Mouse (Mus musculus) ES-Bruce4 (cell line): Measurements from ENCODE around the gene Spef1. TPM values are rescaled to one million over a fixed set of nuclear protein-coding genes. Genes with fewer than 3 reads are reported as not detected.

ENCODE experiments used
- H3K27ac ChIP-seq: 2 replicates; pipeline ENCODE4 v1.5.1; 2012; ENCODE audit warnings: low read length, inconsistent platforms; ENCODE audit not compliant: insufficient read depth
- H3K27me3 ChIP-seq: 2 replicates; pipeline ENCODE4 v1.6.1; 2012; ENCODE audit warnings: mild to moderate bottlenecking, low read length, inconsistent platforms; ENCODE audit not compliant: control insufficient read depth, poor library complexity, insufficient read depth, severe bottlenecking
- H3K36me3 ChIP-seq: 2 replicates; pipeline ENCODE4 v1.6.1; 2012; ENCODE audit warnings: inconsistent platforms, mild to moderate bottlenecking, low read length, moderate library complexity; ENCODE audit not compliant: control insufficient read depth, poor library complexity, insufficient read depth, severe bottlenecking
- H3K4me1 ChIP-seq: one replicate; pipeline ENCODE4 v1.8.1; 2011; ENCODE audit warnings: low read length; ENCODE audit not compliant: control insufficient read depth, insufficient read depth
- H3K4me3 ChIP-seq: 2 replicates; pipeline ENCODE4 v1.5.1; 2011; ENCODE audit warnings: low read depth, mild to moderate bottlenecking, low read length
- H3K9ac ChIP-seq: 2 replicates; pipeline ENCODE4 v1.6.1; 2012; ENCODE audit warnings: low read depth, mild to moderate bottlenecking, inconsistent platforms; ENCODE audit not compliant: poor library complexity, severe bottlenecking
- H3K9me3 ChIP-seq: replicated peaks from 2 replicates; pipeline ENCODE4 v1.6.1; 2012; ENCODE audit warnings: mild to moderate bottlenecking, low read length, inconsistent platforms; ENCODE audit not compliant: control insufficient read depth, poor library complexity, insufficient read depth, severe bottlenecking
- CTCF ChIP-seq: IDR thresholded peaks from one replicate; pipeline ENCODE4 v1.8.1; 2011; ENCODE audit warnings: low read depth, low read length
- EP300 ChIP-seq: IDR thresholded peaks from 2 replicates; pipeline ENCODE4 v1.6.1; 2011; ENCODE audit warnings: low read depth, low read length; ENCODE audit not compliant: insufficient read depth
- POLR2A ChIP-seq: IDR thresholded peaks from one replicate; pipeline ENCODE4 v1.8.1; 2011; ENCODE audit warnings: low read length; ENCODE audit not compliant: insufficient read depth
- polyA plus RNA-seq: library from polyadenylated mRNA; stranded (reverse); fragments of >200 nt; gene quantifications from 2 replicates; pipeline ENCODE4 v1.2.4, GENCODE M21; 2011; ENCODE audit warnings: low read depth; ENCODE audit not compliant: missing spikeins, insufficient read depth, insufficient read length

Spef1 gene
- polyA plus RNA-seq, 1 experiment, result 1.2 TPM

DNA sequence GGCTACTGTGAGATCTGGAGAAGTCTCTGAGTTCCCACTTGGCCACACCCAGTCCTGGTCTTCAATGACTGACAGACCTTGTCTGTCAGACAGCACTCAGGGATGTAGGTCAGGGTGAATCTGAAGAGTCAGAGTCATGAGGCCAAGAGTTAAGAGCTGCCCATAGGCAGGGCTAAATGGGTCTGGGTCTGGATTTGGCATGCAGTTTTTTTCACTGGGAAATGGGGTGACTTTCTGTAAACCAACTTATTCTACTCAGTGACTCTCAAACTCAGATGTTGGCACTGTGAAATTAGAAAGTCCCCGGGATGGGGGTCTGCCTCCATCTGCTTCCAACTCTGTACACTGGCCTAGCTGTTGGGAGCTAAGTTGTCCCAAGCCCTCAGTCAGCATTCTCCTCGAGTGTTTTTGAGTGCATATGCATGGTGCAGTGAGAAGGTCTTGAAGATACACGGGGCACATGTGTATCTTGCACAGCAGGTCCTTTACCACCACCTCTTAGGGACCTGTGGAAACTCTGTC is 58.4 kb downstream of the Spef1 start:
- Histone ChIP-seq H3K4me3 (no peak overlapping the region), H3K4me1 (peaks cover 2% of the 10 kb centered on the region), H3K9ac (no peak overlapping the region), H3K27ac (no peak overlapping the region), H3K27me3 (no peaks in the 10 kb centered on the region; the same call in 1 of the 2 replicates), H3K36me3 (no peaks in the 10 kb centered on the region), H3K9me3 (no peaks in the 10 kb centered on the region)
- TF ChIP-seq POLR2A (no peak), CTCF (no peak), EP300 (no peak)

DNA sequence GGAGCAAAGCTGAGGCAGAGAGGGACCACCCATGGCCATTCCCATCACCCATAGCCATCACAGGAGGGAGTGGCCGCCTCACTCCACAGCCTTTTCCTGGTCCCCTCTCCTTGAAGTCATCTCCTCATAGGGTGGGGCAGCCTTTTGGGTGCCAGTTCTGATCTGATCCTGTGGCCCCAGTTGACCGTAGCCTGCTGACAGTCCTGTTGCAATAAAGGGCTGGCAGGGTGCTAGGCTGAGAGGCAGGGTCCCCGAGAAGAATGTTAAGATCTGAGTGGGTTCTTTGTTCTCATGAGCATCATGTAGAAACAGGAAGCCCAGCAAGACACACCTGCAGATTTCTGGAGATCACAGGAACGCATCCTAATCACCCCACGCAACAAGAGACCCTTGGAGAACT is 58.9 kb downstream of the Spef1 start:
- H3K36me3 ChIP-seq, result no peaks in the 10 kb centered on the region
- H3K9me3 ChIP-seq, result no peaks in the 10 kb centered on the region
- no peak overlapping the region for H3K4me3 ChIP-seq
- TF ChIP-seq EP300 (no peak), POLR2A (no peak), CTCF (no peak)
- no peak overlapping the region for H3K9ac ChIP-seq
- peaks cover 2% of the 10 kb centered on the region for H3K4me1 ChIP-seq
- no peaks in the 10 kb centered on the region; the same call in 1 of the 2 replicates for H3K27me3 ChIP-seq
- no peak overlapping the region for H3K27ac ChIP-seq

DNA sequence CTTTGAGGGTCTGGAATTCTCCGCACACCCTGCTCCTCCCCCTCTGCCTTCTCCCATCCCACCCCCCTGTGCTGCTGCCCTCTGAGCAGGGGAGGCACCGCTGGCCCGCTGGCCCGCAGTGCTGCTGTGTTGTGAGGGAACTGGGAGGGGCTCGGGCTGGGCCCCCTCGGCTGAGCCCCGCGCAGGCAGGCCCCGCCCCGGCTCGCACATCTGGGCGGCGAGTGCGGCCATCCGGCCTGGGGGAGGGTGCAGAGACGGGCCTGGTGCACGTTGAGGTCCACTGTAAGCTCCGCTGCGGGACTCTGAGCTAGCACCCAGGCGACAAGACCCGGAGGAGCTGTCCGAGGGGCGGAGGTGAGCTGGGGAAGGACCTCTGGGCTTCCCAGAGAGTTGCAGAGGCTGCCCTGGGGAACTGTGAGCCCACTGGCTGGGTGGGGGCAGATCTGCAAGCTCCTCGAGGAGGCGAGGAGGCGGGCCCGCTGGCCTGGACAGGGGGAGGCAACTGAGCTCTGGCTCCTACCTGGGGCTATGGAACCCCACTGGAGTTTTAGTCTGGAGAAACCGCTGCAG is 59.8 kb downstream of the Spef1 start, which contains the start of gene Hspa12b:
TSS of gene Hspa12b (plus strand) at position 120 of the 570 bp plus-strand sequence.
- TF ChIP-seq CTCF (no peak), POLR2A (no peak), EP300 (no peak)
- Histone ChIP-seq H3K4me1 (peaks cover 2% of the 10 kb centered on the region), H3K9me3 (no peaks in the 10 kb centered on the region), H3K36me3 (no peaks in the 10 kb centered on the region), H3K27ac (no peak within 1 kb of the TSS), H3K4me3 (peak within 1 kb of the TSS; percentile 20), H3K27me3 (no peaks in the 10 kb centered on the region; the same call in 1 of the 2 replicates), H3K9ac (peak within 1 kb of the TSS; percentile 10; the same call in 1 of the 2 replicates)

DNA sequence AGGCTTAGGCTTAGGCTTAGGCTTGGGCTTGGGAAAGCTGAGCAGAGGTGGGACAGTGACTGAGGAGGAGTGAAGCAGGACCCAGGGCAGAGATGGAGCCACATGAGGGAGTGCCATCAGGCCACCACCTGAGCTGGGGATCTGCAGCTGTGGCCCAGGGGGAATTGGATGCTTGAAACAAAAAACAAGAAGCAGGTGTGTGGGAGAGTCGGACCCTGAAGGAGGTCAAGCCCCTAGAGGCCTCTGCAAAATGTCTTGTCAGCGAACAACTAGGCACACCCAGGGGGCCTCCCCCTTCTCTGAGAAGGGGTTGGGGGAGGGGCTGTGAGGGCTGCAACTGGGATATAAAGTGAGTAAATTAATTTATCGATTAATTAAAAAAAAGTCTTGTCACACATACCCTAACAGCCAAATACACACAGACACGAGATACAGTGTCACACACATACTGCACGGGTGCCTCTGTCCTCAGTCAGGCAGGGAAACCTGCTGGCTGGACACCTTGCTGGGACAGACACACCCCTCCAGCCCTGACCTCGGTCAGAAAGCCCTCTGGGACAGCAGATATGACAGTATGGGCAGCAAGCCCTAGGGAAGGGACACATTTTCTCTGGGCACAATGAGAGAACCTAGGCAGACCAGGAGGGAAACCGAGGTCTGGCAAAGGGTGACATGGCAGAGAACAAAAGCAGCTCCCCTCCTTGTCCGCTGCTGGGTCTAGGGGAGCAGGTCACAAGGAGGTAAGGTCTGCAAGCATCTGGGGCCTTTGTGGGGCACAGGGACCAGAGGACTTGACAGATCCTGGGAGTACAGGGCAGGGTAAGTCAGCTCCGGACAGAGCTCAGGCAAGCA is 60.9 kb downstream of the Spef1 start:
- Histone ChIP-seq H3K27ac (no peak overlapping the region), H3K36me3 (no peaks in the 10 kb centered on the region), H3K9ac (no peak overlapping the region), H3K4me1 (peaks cover 2% of the 10 kb centered on the region), H3K4me3 (no peak overlapping the region), H3K9me3 (no peaks in the 10 kb centered on the region), H3K27me3 (no peaks in the 10 kb centered on the region; the same call in 1 of the 2 replicates)
- TF ChIP-seq EP300, result no peak
- TF ChIP-seq POLR2A, result no peak
- TF ChIP-seq CTCF, result no peak

DNA sequence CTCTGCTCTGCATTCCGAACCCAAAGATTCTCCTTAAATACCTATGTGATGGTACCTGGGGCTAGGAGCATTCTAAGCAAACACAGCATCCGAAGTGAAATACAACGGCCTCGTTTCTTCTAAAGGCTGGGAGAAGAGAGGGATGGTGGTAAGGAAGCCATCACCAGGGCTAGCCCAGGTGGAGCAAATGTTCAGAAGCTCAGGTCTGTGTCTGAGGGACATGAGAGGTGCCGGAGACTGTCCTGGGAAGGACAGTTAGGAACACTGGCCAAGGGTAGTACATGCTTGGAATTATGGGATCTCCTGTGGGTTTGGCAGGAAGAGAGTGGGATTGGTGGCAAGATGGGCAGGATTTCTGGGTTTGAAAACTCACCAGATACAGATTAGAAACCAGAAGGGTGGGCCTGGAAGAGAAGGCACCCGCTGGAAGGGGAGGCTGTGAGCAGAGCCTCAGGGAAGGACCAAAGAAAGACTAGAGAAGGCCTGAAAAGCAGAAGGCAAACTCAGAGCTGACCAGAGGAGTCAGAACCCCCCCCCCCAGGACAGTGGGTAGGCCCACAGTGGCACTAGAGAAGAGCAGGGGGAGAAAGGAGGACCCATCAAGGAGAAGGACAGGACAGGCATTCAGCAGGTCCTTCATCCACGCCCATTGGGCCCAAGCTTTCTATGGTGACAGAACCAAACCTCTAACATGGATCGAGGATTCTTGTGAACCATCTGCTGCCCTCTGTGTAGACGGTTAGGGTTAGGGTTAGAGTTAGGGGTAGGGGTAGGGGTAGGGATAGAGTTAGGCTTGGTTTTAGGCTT is 61.7 kb downstream of the Spef1 start:
- no peaks in the 10 kb centered on the region for H3K9me3 ChIP-seq
- no peaks in the 10 kb centered on the region for H3K36me3 ChIP-seq
- no peak overlapping the region for H3K4me3 ChIP-seq
- H3K27ac ChIP-seq, result no peak overlapping the region
- no peaks in the 10 kb centered on the region; the same call in 1 of the 2 replicates for H3K27me3 ChIP-seq
- TF ChIP-seq CTCF, result no peak
- TF ChIP-seq EP300, result no peak
- no peak for TF ChIP-seq POLR2A
- H3K9ac ChIP-seq, result no peak overlapping the region
- H3K4me1 ChIP-seq, result peaks cover 2% of the 10 kb centered on the region
